9 mouse cellular contexts compared by ENCODE assay signal in genomic region chr17:80875352-80876044, GRCm38 (mm10).
DNase-seq lines count a peak whose midpoint lies in the region; ATAC-seq lines count a peak whose summit lies in the region.
"Had no signal": no experiment of that assay in that cellular context is flagged by ENCODE, and none has a peak within 500 bp of the region (broad histone marks: within the 10 kb centered on the region; RNA-seq: fewer than 3 reads in every experiment).

No protein-coding gene starts in this region.

- no peaks in the 10 kb centered on the region; the same call in 1 of the 2 replicates for H3K4me1 ChIP-seq in midbrain, embryonic 14.5 days (ENCODE audit: control insufficient read depth, insufficient read depth, low read length)
- H3K4me1 ChIP-seq: embryonic facial prominence, embryonic 12.5 days had no signal

- peak; percentile 90 for DNase-seq in heart, adult 11 months
- DNase-seq in heart, postnatal 25 days (ENCODE audit: low spot score) = no peak
- peak; percentile 40 for DNase-seq in NIH3T3 (ENCODE audit: low read depth)
- peak; percentile 80 to 84 for DNase-seq in cerebellum, postnatal 25 days
- DNase-seq in kidney, adult 8-10 months = peak; percentile 30 to 49
- peak; percentile 59 for DNase-seq in midbrain, embryonic 14.5 days
- DNase-seq in spleen, adult 18-20 months = no peak

- no peak overlapping the region for H3K27ac ChIP-seq in midbrain, embryonic 14.5 days (replicated peaks; ENCODE audit: low read depth, low read length)
- H3K27ac ChIP-seq: embryonic facial prominence, embryonic 12.5 days had no signal

- ATAC-seq in midbrain, embryonic 14.5 days (ENCODE audit: low FRiP score, low TSS enrichment) = peak; percentile 43; the same call in 1 of the 2 replicates
- ATAC-seq in erythroblast, adult 5-6 weeks (replicated peaks; ENCODE audit: low FRiP score, poor library complexity, severe bottlenecking) = no peak

- H3K4me2 ChIP-seq in midbrain, embryonic 14.5 days (ENCODE audit: low read length) = no peak overlapping the region
- H3K4me2 ChIP-seq: embryonic facial prominence, embryonic 12.5 days had no signal

- no peaks in the 10 kb centered on the region for H3K9me3 ChIP-seq in midbrain, embryonic 14.5 days (ENCODE audit: control insufficient read depth, low read length)
- H3K9me3 ChIP-seq: embryonic facial prominence, embryonic 12.5 days had no signal

- no peak overlapping the region for H3K4me3 ChIP-seq in midbrain, embryonic 14.5 days (replicated peaks; ENCODE audit: low read depth, low read length)
- H3K4me3 ChIP-seq: embryonic facial prominence, embryonic 12.5 days had no signal

- H3K9ac ChIP-seq in midbrain, embryonic 14.5 days (replicated peaks; ENCODE audit: low read length) = no peak overlapping the region
- H3K9ac ChIP-seq: embryonic facial prominence, embryonic 12.5 days had no signal

- no peaks in the 10 kb centered on the region for H3K27me3 ChIP-seq in midbrain, embryonic 14.5 days (ENCODE audit: control insufficient read depth, insufficient read depth, low read length)
- H3K27me3 ChIP-seq: embryonic facial prominence, embryonic 12.5 days had no signal

- 45% methylated on average over 7 of the region's 7 CpGs for WGBS in midbrain, embryonic 14.5 days

- intact Hi-C loops in heart, postnatal 25 days (cut with DNase I) = loop anchor here (5.0 kb wide), 1 partner anchor 47 kb away; no protein-coding TSS in a partner anchor

- no peaks in the 10 kb centered on the region for H3K36me3 ChIP-seq in midbrain, embryonic 14.5 days (ENCODE audit: control insufficient read depth, insufficient read depth, low read length)
- H3K36me3 ChIP-seq: embryonic facial prominence, embryonic 12.5 days had no signal

Comparison
In these comparisons a context has a peak if more than half of its experiments do, and no peak if none do; other contexts are left out.
1. DNase-seq: peak in heart, adult 11 months (single experiment), NIH3T3 (single experiment), cerebellum, postnatal 25 days (2 of 2), kidney, adult 8-10 months (2 of 2) and midbrain, embryonic 14.5 days (single experiment); none in heart, postnatal 25 days (single experiment) and spleen, adult 18-20 months (0 of 2).